Mouse (Mus musculus) myocyte (in vitro differentiated cells): ENCODE results near the gene Vmn2r68. TPM values are rescaled to one million over a fixed set of nuclear protein-coding genes. Genes with fewer than 3 reads are reported as not detected.

Experiments
- H3K27me3 ChIP-seq: one replicate; pipeline ENCODE4 v1.6.1; 2011; ENCODE audit not compliant: control insufficient read depth, insufficient read depth, insufficient read length
- H3K36me3 ChIP-seq: one replicate; pipeline ENCODE4 v1.6.1; 2011; ENCODE audit not compliant: control insufficient read depth, insufficient read depth
- H3K4me2 ChIP-seq: one replicate; pipeline ENCODE4 v1.6.1; 2011; ENCODE audit warnings: low read depth, control low read depth
- H3K4me3 ChIP-seq: one replicate; pipeline ENCODE4 v1.5.1; 2011; ENCODE audit warnings: mild to moderate bottlenecking, control low read depth, moderate library complexity
- H3K79me2 ChIP-seq: one replicate; pipeline ENCODE4 v1.6.1; 2011; ENCODE audit not compliant: control insufficient read depth, insufficient read depth
- H3ac ChIP-seq: one replicate; pipeline ENCODE4 v1.6.1; 2011; ENCODE audit not compliant: control insufficient read depth, insufficient read length
- CEBPB ChIP-seq: IDR thresholded peaks from 2 replicates; pipeline ENCODE4 v1.6.1; 2011; ENCODE audit warnings: mild to moderate bottlenecking, moderate library complexity; ENCODE audit not compliant: poor library complexity, insufficient read depth, severe bottlenecking
- E2F4 ChIP-seq: IDR thresholded peaks from one replicate; pipeline ENCODE4 v1.6.1; 2011; ENCODE audit warnings: mild to moderate bottlenecking, control low read depth, moderate library complexity; ENCODE audit not compliant: insufficient read depth
- MAX ChIP-seq: IDR thresholded peaks from one replicate; pipeline ENCODE4 v1.6.1; 2011; ENCODE audit warnings: low read depth, mild to moderate bottlenecking, control low read depth
- MYOD1 ChIP-seq, 3 experiments: IDR thresholded peaks; one replicate each; pipeline ENCODE4 v1.6.1; 2011; ENCODE audit warnings: control low read depth in 2 of 3, low read depth in 2 of 3, mild to moderate bottlenecking in 2 of 3, moderate library complexity in 1 of 3; ENCODE audit not compliant: insufficient read length in 2 of 3, control insufficient read depth in 1 of 3
- MYOG ChIP-seq, 3 experiments: IDR thresholded peaks; one replicate each; pipeline ENCODE4 v1.6.1; 2011; ENCODE audit warnings: control low read depth in 2 of 3, low read depth in 2 of 3, mild to moderate bottlenecking in 2 of 3; ENCODE audit not compliant: insufficient read length in 2 of 3, control insufficient read depth in 1 of 3, insufficient read depth in 1 of 3
- POLR2A ChIP-seq: IDR thresholded peaks from one replicate; pipeline ENCODE4 v1.6.1; 2011; ENCODE audit warnings: low read depth, mild to moderate bottlenecking, control low read depth, moderate library complexity; ENCODE audit not compliant: insufficient read length
- POLR2AphosphoS2 ChIP-seq: IDR thresholded peaks from one replicate; pipeline ENCODE4 v1.6.1; 2011; ENCODE audit warnings: low read depth, control low read depth; ENCODE audit not compliant: insufficient read length
- REST ChIP-seq: IDR thresholded peaks from one replicate; pipeline ENCODE4 v1.6.1; 2011; ENCODE audit warnings: mild to moderate bottlenecking, control low read depth, moderate library complexity; ENCODE audit not compliant: insufficient read depth, insufficient read length
- SRF ChIP-seq: IDR thresholded peaks from one replicate; pipeline ENCODE4 v1.6.1; 2011; ENCODE audit warnings: low read depth; ENCODE audit not compliant: control insufficient read depth, insufficient read length
- TCF12 ChIP-seq: IDR thresholded peaks from one replicate; pipeline ENCODE4 v1.6.1; 2011; ENCODE audit warnings: mild to moderate bottlenecking, control low read depth; ENCODE audit not compliant: poor library complexity, insufficient read depth, severe bottlenecking
- TCF3 ChIP-seq: IDR thresholded peaks from one replicate; pipeline ENCODE4 v1.6.1; 2011; ENCODE audit warnings: low read depth, control low read depth; ENCODE audit not compliant: insufficient read length
- USF1 ChIP-seq: IDR thresholded peaks from one replicate; pipeline ENCODE4 v1.6.1; 2011; ENCODE audit warnings: low read depth, mild to moderate bottlenecking, control low read depth, moderate library complexity
- polyA plus RNA-seq: library from polyadenylated mRNA; unstranded; fragments of >200 nt; fragmentation: generic; extraction: Trizol; gene quantifications from one replicate; pipeline ENCODE4 v1.2.1, GENCODE M21; 2012; ENCODE audit warnings: missing spikeins

The Vmn2r68 gene
- polyA plus RNA-seq, result not detected

DNA sequence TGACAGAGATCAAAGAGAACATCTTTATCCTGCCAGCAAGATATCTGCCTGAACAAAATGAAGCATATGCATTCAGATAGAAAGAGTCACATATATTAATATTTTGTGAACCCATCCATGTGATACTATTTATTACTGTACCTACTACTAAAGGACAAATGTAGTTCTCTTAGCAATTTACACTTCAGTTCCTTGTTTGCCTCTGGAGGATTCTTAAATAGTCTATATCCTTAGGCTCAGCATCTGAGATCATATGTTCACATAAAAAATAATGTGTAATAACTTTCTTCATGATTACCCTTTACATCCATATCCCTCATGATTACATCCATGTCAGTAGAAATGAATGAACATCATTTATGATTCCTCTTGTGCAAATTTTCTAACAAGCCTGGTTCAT, at the start of gene Vmn2r68:
Vmn2r68 (minus strand) TSS at position 101 of the 400 bp plus-strand sequence.
- H3K36me3 ChIP-seq, result no peaks in the 10 kb centered on the region
- no peak within 1 kb of the TSS for H3ac ChIP-seq
- H3K79me2 ChIP-seq, result no peaks in the 10 kb centered on the region
- no peak within 1 kb of the TSS for H3K4me2 ChIP-seq
- TF ChIP-seq CEBPB (no peak), MYOG (IDR thresholded peaks at IDR 0.05; ENCODE audit: control insufficient read depth in 1 of 3, insufficient read depth in 1 of 3, insufficient read length in 2 of 3, low read depth in 2 of 3) (no peak), MYOD1 (IDR thresholded peaks at IDR 0.05; ENCODE audit: control insufficient read depth in 1 of 3, insufficient read length in 2 of 3, low read depth in 2 of 3) (no peak), USF1 (no peak), MAX (no peak), POLR2A (no peak), REST (no peak), POLR2AphosphoS2 (no peak), TCF3 (no peak), TCF12 (no peak), E2F4 (no peak), SRF (no peak)
- no peak within 1 kb of the TSS for H3K4me3 ChIP-seq
- no peaks in the 10 kb centered on the region for H3K27me3 ChIP-seq

Other genes starting within 250 kb of the Vmn2r68 start
- gene Vmn2r66, start 225.5 kb downstream of the Vmn2r68 start, polyA plus RNA-seq, result not detected
- not detected for gene Vmn2r67, start 81.8 kb downstream of the Vmn2r68 start, polyA plus RNA-seq
- gene Vmn2r69, start 178.1 kb upstream of the Vmn2r68 start, polyA plus RNA-seq, result not detected